Mouse (Mus musculus): ENCODE data around the gene Auh. TPM values are rescaled to one million over a fixed set of nuclear protein-coding genes. Genes with fewer than 3 reads are reported as not detected.

The Auh gene
- polyA plus RNA-seq, 1 experiment: 47.8 TPM

GRCm38 (mm10) chr13:52860006-52860685 is 69.3 kb downstream of the Auh start:
- no peaks in the 10 kb centered on the region for H3K27me3 ChIP-seq (ENCODE audit: control insufficient read depth, insufficient read depth, low read length)
- WGBS: 93% methylated on average over 22 of the region's 22 CpGs
- TF ChIP-seq CTCF (IDR thresholded peaks at IDR 0.05; ENCODE audit: borderline replicate concordance, control insufficient read depth, extremely low read depth, insufficient read depth, low read length, poor library complexity) (no peak), POLR2A (IDR thresholded peaks at IDR 0.05; ENCODE audit: control insufficient read depth, extremely low read depth, insufficient read depth, low read length, poor library complexity) (no peak)
- no peak for DNase-seq
- no peak overlapping the region for H3K4me3 ChIP-seq (ENCODE audit: control insufficient read depth, insufficient read depth, low read length)
- H3K4me1 ChIP-seq (replicated peaks; ENCODE audit: control insufficient read depth, insufficient read depth, low read length): peaks cover 7% of the 10 kb centered on the region; the same call in 1 of the 2 replicates
- H3K36me3 ChIP-seq (ENCODE audit: control insufficient read depth, insufficient read depth, low read length): 0 out of 2 replicates have a peak, but pooled peaks cover 4% of the 10 kb centered on the region
- H3K27ac ChIP-seq (ENCODE audit: control insufficient read depth, insufficient read depth, low read length): no peak overlapping the region

GRCm38 (mm10) chr13:52859065-52859820 is 70.2 kb downstream of the Auh start:
- Histone ChIP-seq H3K27me3 (ENCODE audit: control insufficient read depth, insufficient read depth, low read length) (no peaks in the 10 kb centered on the region), H3K4me3 (ENCODE audit: control insufficient read depth, insufficient read depth, low read length) (no peak overlapping the region), H3K27ac (ENCODE audit: control insufficient read depth, insufficient read depth, low read length) (no peak overlapping the region), H3K4me1 (replicated peaks; ENCODE audit: control insufficient read depth, insufficient read depth, low read length) (peaks cover 7% of the 10 kb centered on the region; the same call in 1 of the 2 replicates), H3K36me3 (ENCODE audit: control insufficient read depth, insufficient read depth, low read length) (0 out of 2 replicates have a peak, but pooled peaks cover 4% of the 10 kb centered on the region)
- DNase-seq: no peak
- TF ChIP-seq POLR2A (IDR thresholded peaks at IDR 0.05; ENCODE audit: control insufficient read depth, extremely low read depth, insufficient read depth, low read length, poor library complexity) (no peak), CTCF (IDR thresholded peaks at IDR 0.05; ENCODE audit: borderline replicate concordance, control insufficient read depth, extremely low read depth, insufficient read depth, low read length, poor library complexity) (no peak)
- WGBS: 93% methylated on average over 16 of the region's 16 CpGs

DNA sequence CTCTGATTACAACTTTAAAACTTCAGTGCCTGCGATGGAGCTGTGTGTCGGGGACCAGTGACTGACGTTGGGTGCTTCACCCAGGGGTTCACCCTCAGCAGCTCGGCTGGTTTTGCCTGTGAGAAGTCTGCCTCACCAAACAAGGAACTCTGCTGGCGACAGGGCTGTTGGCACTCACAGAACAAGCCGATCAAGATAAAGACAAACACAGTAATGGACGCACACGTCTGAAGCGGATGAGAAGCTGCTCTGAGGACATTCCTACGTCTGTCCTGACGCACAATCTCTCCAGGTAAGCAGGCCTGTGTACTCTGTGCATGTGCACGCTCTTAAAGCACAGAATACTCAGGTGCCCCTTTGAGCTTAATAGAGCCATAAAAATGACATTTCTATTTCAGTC is 71.1 kb downstream of the Auh start:
- Histone ChIP-seq H3K27ac (ENCODE audit: control insufficient read depth, insufficient read depth, low read length) (no peak overlapping the region), H3K27me3 (ENCODE audit: control insufficient read depth, insufficient read depth, low read length) (no peaks in the 10 kb centered on the region), H3K4me1 (replicated peaks; ENCODE audit: control insufficient read depth, insufficient read depth, low read length) (peaks cover 7% of the 10 kb centered on the region; the same call in 1 of the 2 replicates), H3K4me3 (ENCODE audit: control insufficient read depth, insufficient read depth, low read length) (no peak overlapping the region), H3K36me3 (ENCODE audit: control insufficient read depth, insufficient read depth, low read length) (0 out of 2 replicates have a peak, but pooled peaks cover 4% of the 10 kb centered on the region)
- no peak for DNase-seq
- WGBS: 98% methylated on average over 12 of the region's 12 CpGs
- no peak for TF ChIP-seq CTCF (IDR thresholded peaks at IDR 0.05; ENCODE audit: borderline replicate concordance, control insufficient read depth, extremely low read depth, insufficient read depth, low read length, poor library complexity)
- TF ChIP-seq POLR2A (IDR thresholded peaks at IDR 0.05; ENCODE audit: control insufficient read depth, extremely low read depth, insufficient read depth, low read length, poor library complexity): no peak

- 0 out of 2 replicates have a peak, but pooled peaks cover 4% of the 10 kb centered on the region for H3K36me3 ChIP-seq (ENCODE audit: control insufficient read depth, insufficient read depth, low read length)
- no peak overlapping the region for H3K27ac ChIP-seq (ENCODE audit: control insufficient read depth, insufficient read depth, low read length)
- no peak overlapping the region for H3K4me3 ChIP-seq (ENCODE audit: control insufficient read depth, insufficient read depth, low read length)
- H3K27me3 ChIP-seq (ENCODE audit: control insufficient read depth, insufficient read depth, low read length): no peaks in the 10 kb centered on the region
- WGBS: 95% methylated on average over 5 of the region's 5 CpGs
- DNase-seq: no peak
- no peak for TF ChIP-seq CTCF (IDR thresholded peaks at IDR 0.05; ENCODE audit: borderline replicate concordance, control insufficient read depth, extremely low read depth, insufficient read depth, low read length, poor library complexity)
- TF ChIP-seq POLR2A (IDR thresholded peaks at IDR 0.05; ENCODE audit: control insufficient read depth, extremely low read depth, insufficient read depth, low read length, poor library complexity): no peak
- peaks cover 7% of the 10 kb centered on the region; the same call in 1 of the 2 replicates for H3K4me1 ChIP-seq (replicated peaks; ENCODE audit: control insufficient read depth, insufficient read depth, low read length)
Observed at GRCm38 (mm10) chr13:52857781-52858180, 71.7 kb downstream of the Auh start.

DNA sequence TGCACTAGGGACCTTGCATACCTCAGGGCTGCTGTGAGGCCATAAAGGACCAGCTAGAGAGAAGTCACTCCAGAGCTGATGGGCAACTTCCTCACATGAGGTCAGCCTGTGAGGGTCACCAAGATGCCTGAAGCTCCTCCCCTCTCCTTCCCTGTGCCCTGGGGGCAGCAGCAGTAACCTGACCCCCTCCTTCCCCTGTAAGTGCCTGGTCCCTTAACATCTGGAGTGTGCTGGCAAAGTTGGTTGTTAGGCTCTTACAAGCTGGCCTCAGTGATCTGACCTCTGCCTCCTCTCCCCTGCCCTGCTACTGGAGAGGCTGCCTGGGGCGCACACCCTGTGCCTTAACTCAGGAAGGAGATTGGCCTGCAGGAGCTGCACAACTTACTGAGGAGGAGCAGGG is 75.9 kb downstream of the Auh start:
- 93% methylated on average over 1 of the region's 1 CpGs for WGBS
- Histone ChIP-seq H3K27ac (ENCODE audit: control insufficient read depth, insufficient read depth, low read length) (no peak overlapping the region), H3K27me3 (ENCODE audit: control insufficient read depth, insufficient read depth, low read length) (no peaks in the 10 kb centered on the region), H3K4me1 (replicated peaks; ENCODE audit: control insufficient read depth, insufficient read depth, low read length) (peaks cover 20% of the 10 kb centered on the region), H3K4me3 (ENCODE audit: control insufficient read depth, insufficient read depth, low read length) (no peak overlapping the region), H3K36me3 (ENCODE audit: control insufficient read depth, insufficient read depth, low read length) (no peaks in the 10 kb centered on the region)
- DNase-seq: no peak
- TF ChIP-seq CTCF (IDR thresholded peaks at IDR 0.05; ENCODE audit: borderline replicate concordance, control insufficient read depth, extremely low read depth, insufficient read depth, low read length, poor library complexity): no peak
- TF ChIP-seq POLR2A (IDR thresholded peaks at IDR 0.05; ENCODE audit: control insufficient read depth, extremely low read depth, insufficient read depth, low read length, poor library complexity): no peak

DNA sequence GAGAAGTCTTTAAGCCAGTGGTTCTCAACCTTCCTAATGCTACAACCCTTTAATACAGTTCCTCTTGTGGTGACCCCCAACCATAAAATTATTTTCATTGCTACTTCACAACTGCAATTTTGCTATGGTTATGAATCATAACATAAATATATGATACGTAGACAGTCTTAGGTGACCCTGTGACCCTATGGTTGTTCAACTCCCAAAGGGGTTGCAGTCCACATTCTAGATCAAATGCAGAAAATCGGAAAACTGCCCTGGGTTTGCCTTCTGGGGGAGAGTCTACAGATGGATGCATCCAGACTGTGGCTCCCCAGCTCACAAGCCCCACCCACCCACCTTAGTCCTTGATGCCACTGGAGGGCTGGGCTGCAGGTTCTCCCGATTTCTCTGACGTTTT is 77.6 kb downstream of the Auh start:
- Histone ChIP-seq H3K4me1 (replicated peaks; ENCODE audit: control insufficient read depth, insufficient read depth, low read length) (peaks cover 36% of the 10 kb centered on the region), H3K36me3 (ENCODE audit: control insufficient read depth, insufficient read depth, low read length) (no peaks in the 10 kb centered on the region), H3K27me3 (ENCODE audit: control insufficient read depth, insufficient read depth, low read length) (no peaks in the 10 kb centered on the region), H3K4me3 (ENCODE audit: control insufficient read depth, insufficient read depth, low read length) (no peak overlapping the region), H3K27ac (ENCODE audit: control insufficient read depth, insufficient read depth, low read length) (no peak overlapping the region)
- DNase-seq: no peak
- TF ChIP-seq CTCF (IDR thresholded peaks at IDR 0.05; ENCODE audit: borderline replicate concordance, control insufficient read depth, extremely low read depth, insufficient read depth, low read length, poor library complexity) (no peak), POLR2A (IDR thresholded peaks at IDR 0.05; ENCODE audit: control insufficient read depth, extremely low read depth, insufficient read depth, low read length, poor library complexity) (no peak)
- WGBS: 98% methylated on average over 4 of the region's 4 CpGs

Measured in thymus, adult 2 months (tissue).